Mouse (Mus musculus): ENCODE results near the gene Crtac1. TPM values are rescaled to one million over a fixed set of nuclear protein-coding genes. Genes with fewer than 3 reads are reported as not detected.

Gene Crtac1
- polyA plus RNA-seq, 1 experiment from 2014 or later = 0.21 TPM

DNA sequence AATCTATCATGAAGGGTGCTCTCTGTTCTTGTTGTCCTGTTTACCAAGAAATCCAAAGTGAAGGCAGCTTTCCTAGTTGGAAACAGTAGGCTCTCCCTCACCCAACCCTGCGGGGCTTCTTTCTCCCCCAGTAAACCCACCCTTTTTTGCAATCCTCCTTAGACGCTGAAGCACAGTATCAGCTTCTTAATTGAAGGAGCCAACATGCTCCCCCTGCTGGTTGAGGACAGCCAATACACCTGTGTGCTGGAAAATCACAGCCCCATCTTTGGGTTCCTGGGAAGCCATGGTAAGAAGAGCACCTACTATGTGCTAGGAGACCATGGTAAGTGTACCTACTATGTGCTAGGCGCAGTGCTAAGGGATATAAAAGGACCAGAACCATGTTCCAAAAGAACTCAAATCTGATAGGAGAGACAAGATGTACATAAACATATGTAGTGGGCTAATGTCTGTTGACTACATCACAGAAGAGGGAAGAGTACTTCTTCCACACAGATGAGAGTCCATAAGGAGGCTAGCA is 12.4 kb upstream of the Crtac1 start:
- Histone ChIP-seq H3K9ac (replicated peaks) (no peak overlapping the region), H3K4me2 (ENCODE audit: low read depth, low read length) (no peak overlapping the region), H3K4me1 (ENCODE audit: insufficient read depth) (no peaks in the 10 kb centered on the region), H3K27me3 (ENCODE audit: insufficient read depth, low read length) (no peaks in the 10 kb centered on the region), H3K4me3 (ENCODE audit: low read depth, low read length) (no peak overlapping the region), H3K36me3 (replicated peaks; ENCODE audit: insufficient read depth, low read length) (no peaks in the 10 kb centered on the region), H3K27ac (ENCODE audit: low read depth) (no peak overlapping the region), H3K9me3 (ENCODE audit: low read length) (no peaks in the 10 kb centered on the region)
- ATAC-seq = no peak
- 10% methylated on average over 3 of the region's 3 CpGs for WGBS (ENCODE audit: insufficient replicate concordance)
- DNase-seq = peak; percentile 28
- TF ChIP-seq EP300 (IDR thresholded peaks at IDR 0.05; ENCODE audit: low read depth) (no peak), CTCF (IDR thresholded peaks at IDR 0.05; ENCODE audit: low read depth) (peak; percentile 79)

DNA sequence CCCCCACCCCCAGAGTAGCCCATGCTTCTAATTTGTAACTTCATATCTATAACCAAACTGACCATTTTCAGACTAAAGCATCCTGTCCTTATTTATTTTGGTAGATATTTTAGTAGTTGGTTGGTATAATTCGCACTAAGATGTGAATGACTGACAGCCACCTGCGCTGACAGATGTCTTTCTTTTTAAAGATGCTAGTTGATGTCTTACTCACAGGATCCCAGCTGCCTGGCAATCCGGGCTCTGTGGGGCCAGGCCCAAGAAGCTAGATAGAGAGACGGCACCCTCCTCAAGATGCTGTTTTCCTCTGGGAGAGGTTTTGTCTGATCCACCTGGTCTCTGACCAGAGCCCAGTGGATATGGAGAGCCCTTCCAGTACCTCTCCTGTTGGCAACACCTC is 11.7 kb upstream of the Crtac1 start:
- Histone ChIP-seq H3K27ac (ENCODE audit: low read depth) (no peak overlapping the region), H3K4me1 (ENCODE audit: insufficient read depth) (no peaks in the 10 kb centered on the region), H3K9me3 (ENCODE audit: low read length) (no peaks in the 10 kb centered on the region), H3K27me3 (ENCODE audit: insufficient read depth, low read length) (no peaks in the 10 kb centered on the region), H3K9ac (replicated peaks) (no peak overlapping the region), H3K4me2 (ENCODE audit: low read depth, low read length) (no peak overlapping the region), H3K36me3 (replicated peaks; ENCODE audit: insufficient read depth, low read length) (no peaks in the 10 kb centered on the region), H3K4me3 (ENCODE audit: low read depth, low read length) (no peak overlapping the region)
- TF ChIP-seq EP300 (IDR thresholded peaks at IDR 0.05; ENCODE audit: low read depth) = no peak
- WGBS (ENCODE audit: insufficient replicate concordance) = 70% methylated on average over 4 of the region's 4 CpGs
- DNase-seq (no peak), ATAC-seq (no peak)

DNA sequence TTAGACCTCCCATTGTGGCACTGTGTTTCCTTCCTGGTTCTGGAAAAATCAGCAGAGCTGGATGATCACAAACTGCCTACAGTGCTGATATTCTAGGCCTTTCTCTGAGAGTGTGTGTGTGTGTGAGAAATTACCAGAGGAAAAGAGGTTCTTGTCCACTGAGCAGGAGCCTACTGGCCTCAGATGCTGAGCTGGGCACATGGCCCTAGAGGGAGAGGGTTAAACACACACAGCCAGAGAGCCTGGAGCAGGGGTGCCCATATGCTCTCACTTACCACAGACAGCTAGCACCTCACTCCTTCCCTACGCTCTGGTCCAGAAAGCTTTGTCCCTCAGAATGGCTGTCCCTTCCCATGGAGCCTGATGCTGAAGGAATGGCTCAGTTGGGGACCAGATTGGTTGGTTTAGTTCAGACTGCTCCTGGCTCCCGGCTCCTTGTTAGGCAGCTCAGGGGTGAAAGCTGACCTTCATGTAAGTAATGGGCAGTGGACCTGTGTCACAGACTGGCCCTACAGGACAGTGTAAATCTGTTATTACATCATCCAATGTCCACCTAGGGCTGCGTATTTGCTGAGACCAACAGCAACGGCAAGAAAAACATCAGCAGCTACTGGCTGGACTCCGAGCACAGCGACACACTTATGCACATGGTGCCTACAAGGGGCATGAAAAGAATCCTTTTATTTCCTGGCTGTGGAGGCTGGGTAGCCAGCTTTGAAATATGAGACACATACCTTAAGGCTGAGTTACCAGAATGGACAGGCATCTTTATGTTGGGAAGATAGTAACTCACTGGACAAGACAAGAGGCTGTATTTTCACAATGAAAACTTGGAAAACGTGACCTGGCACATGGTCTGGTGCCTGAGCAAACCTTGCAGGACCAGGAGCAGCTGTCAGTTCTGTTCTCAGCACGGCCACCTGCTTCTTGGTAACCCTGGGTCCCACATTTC is 10.9 kb upstream of the Crtac1 start:
- ATAC-seq (no peak), DNase-seq (no peak)
- no peaks in the 10 kb centered on the region for H3K9me3 ChIP-seq (ENCODE audit: low read length)
- TF ChIP-seq EP300 (IDR thresholded peaks at IDR 0.05; ENCODE audit: low read depth) (no peak), CTCF (IDR thresholded peaks at IDR 0.05; ENCODE audit: low read depth) (no peak)
- no peak overlapping the region for H3K9ac ChIP-seq (replicated peaks)
- no peaks in the 10 kb centered on the region for H3K27me3 ChIP-seq (ENCODE audit: insufficient read depth, low read length)
- no peak overlapping the region for H3K4me2 ChIP-seq (ENCODE audit: low read depth, low read length)
- H3K4me1 ChIP-seq (ENCODE audit: insufficient read depth) = no peaks in the 10 kb centered on the region
- H3K36me3 ChIP-seq (replicated peaks; ENCODE audit: insufficient read depth, low read length) = no peaks in the 10 kb centered on the region
- no peak overlapping the region for H3K27ac ChIP-seq (ENCODE audit: low read depth)
- WGBS (ENCODE audit: insufficient replicate concordance) = 60% methylated on average over 8 of the region's 8 CpGs
- H3K4me3 ChIP-seq (ENCODE audit: low read depth, low read length) = no peak overlapping the region

DNA sequence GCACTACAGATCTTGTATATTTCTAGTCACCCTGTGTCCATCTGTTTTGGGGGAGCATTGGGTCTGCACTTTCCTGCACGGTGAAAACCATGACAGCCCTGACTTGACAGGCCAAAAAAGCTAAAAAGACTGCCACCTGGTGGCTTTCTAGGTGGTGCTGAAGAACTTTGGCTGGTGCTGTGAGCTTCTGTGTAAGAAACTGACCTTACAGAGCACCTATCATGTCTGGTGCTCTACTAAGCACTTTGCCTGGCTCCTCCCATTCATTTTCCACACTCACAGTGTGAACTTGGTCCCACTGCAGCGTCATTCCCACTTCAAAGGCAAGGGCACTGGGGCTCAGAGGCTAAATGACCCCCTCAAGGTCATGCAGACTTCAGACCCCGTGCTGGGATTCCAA is 8.5 kb upstream of the Crtac1 start:
- Histone ChIP-seq H3K27ac (ENCODE audit: low read depth) (no peak overlapping the region), H3K9ac (replicated peaks) (no peak overlapping the region), H3K4me3 (ENCODE audit: low read depth, low read length) (no peak overlapping the region), H3K4me1 (ENCODE audit: insufficient read depth) (no peaks in the 10 kb centered on the region), H3K9me3 (ENCODE audit: low read length) (no peaks in the 10 kb centered on the region), H3K36me3 (replicated peaks; ENCODE audit: insufficient read depth, low read length) (no peaks in the 10 kb centered on the region), H3K27me3 (ENCODE audit: insufficient read depth, low read length) (peaks cover 3% of the 10 kb centered on the region; the same call in 1 of the 2 replicates), H3K4me2 (ENCODE audit: low read depth, low read length) (no peak overlapping the region)
- TF ChIP-seq CTCF (IDR thresholded peaks at IDR 0.05; ENCODE audit: low read depth) = peak; percentile 30
- no peak for TF ChIP-seq EP300 (IDR thresholded peaks at IDR 0.05; ENCODE audit: low read depth)
- ATAC-seq = no peak
- DNase-seq = no peak
- 27% methylated on average over 3 of the region's 3 CpGs for WGBS (ENCODE audit: insufficient replicate concordance)

DNA sequence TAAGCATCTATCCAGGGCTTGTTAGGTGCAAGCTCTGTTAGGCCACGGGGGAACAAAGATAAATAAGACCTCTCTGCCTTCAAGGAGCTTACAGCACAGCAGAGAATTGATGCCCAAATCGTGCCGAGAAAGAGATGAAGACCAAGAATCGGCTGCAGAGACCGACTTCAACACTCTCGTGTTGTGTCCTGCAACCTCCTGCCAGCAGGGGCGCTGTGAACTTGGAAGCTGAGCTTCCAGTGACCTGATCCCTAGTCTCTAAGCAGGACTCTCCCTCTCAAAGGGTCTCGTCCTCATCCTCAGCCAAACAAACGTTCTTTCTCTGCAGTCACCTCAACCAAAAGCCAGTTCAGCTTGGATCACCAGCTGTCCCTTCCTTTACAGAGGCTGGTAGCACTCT is 7.8 kb upstream of the Crtac1 start:
- TF ChIP-seq CTCF (IDR thresholded peaks at IDR 0.05; ENCODE audit: low read depth) (peak; percentile 46), EP300 (IDR thresholded peaks at IDR 0.05; ENCODE audit: low read depth) (no peak)
- Histone ChIP-seq H3K36me3 (replicated peaks; ENCODE audit: insufficient read depth, low read length) (no peaks in the 10 kb centered on the region), H3K4me3 (ENCODE audit: low read depth, low read length) (no peak overlapping the region), H3K27ac (ENCODE audit: low read depth) (no peak overlapping the region), H3K9ac (replicated peaks) (no peak overlapping the region), H3K27me3 (ENCODE audit: insufficient read depth, low read length) (peaks cover 8% of the 10 kb centered on the region; the same call in 1 of the 2 replicates), H3K9me3 (ENCODE audit: low read length) (no peaks in the 10 kb centered on the region), H3K4me1 (ENCODE audit: insufficient read depth) (no peaks in the 10 kb centered on the region), H3K4me2 (ENCODE audit: low read depth, low read length) (no peak overlapping the region)
- no peak for DNase-seq
- 63% methylated on average over 9 of the region's 9 CpGs for WGBS (ENCODE audit: insufficient replicate concordance)
- no peak for ATAC-seq

DNA sequence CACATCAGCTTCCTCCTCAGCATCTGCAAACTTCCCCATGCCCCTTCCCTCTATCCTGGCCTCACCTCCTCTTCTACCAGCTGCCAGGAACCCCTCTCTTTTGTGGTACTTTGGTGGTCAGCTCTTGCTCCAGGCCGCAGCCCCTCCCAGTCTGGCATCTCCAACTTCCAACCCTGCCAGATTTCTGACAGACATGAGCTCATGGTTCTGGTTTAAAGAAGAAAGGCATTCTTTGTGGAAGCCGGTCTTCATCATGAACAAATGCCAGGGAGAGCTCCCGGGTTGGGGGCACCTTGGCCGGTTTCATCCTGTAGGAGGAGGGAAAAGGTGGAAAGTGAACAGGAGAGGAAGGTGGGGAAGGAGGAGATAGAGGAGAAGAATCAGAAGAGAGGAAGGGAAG is 4.0 kb upstream of the Crtac1 start:
- H3K4me2 ChIP-seq (ENCODE audit: low read depth, low read length) = no peak overlapping the region
- H3K9ac ChIP-seq (replicated peaks) = no peak overlapping the region
- H3K27ac ChIP-seq (ENCODE audit: low read depth) = no peak overlapping the region
- H3K36me3 ChIP-seq (replicated peaks; ENCODE audit: insufficient read depth, low read length) = no peaks in the 10 kb centered on the region
- ATAC-seq (no peak), DNase-seq (no peak)
- no peak overlapping the region for H3K4me3 ChIP-seq (ENCODE audit: low read depth, low read length)
- WGBS (ENCODE audit: insufficient replicate concordance) = 69% methylated on average over 4 of the region's 4 CpGs
- H3K9me3 ChIP-seq (ENCODE audit: low read length) = no peaks in the 10 kb centered on the region
- H3K4me1 ChIP-seq (ENCODE audit: insufficient read depth) = no peaks in the 10 kb centered on the region
- peaks cover 42% of the 10 kb centered on the region for H3K27me3 ChIP-seq (ENCODE audit: insufficient read depth, low read length)
- no peak for TF ChIP-seq CTCF (IDR thresholded peaks at IDR 0.05; ENCODE audit: low read depth)
- no peak for TF ChIP-seq EP300 (IDR thresholded peaks at IDR 0.05; ENCODE audit: low read depth)
